Mouse (Mus musculus) heart, embryonic 12.5 days (tissue): Measurements from ENCODE around the gene Bicc1. TPM values are rescaled to one million over a fixed set of nuclear protein-coding genes. Genes with fewer than 3 reads are reported as not detected.
A peak's percentile ranks its signal among the peaks of the same experiment; 100 is the strongest.

Experiments used
- ATAC-seq: fragments of 200-750 bp; cut with Nextera tagmentation; 2 replicates; pipeline ENCODE4 v1.8.0; 2017; ENCODE audit warnings: moderate TSS enrichment, moderate library complexity; ENCODE audit not compliant: insufficient number of reproducible peaks, low FRiP score
- H3K27ac ChIP-seq: fragments of 300-500 bp; sonication (generic); 2 replicates; pipeline ENCODE4 v1.5.1; 2016; ENCODE audit warnings: mild to moderate bottlenecking, moderate library complexity; ENCODE audit not compliant: poor library complexity, severe bottlenecking
- H3K27me3 ChIP-seq: fragments of 300-500 bp; sonication (generic); replicated peaks from 2 replicates; pipeline ENCODE4 v1.6.1; 2016; ENCODE audit warnings: mild to moderate bottlenecking, moderate library complexity
- H3K36me3 ChIP-seq: fragments of 300-500 bp; sonication (generic); 2 replicates; pipeline ENCODE4 v1.6.1; 2016; ENCODE audit warnings: mild to moderate bottlenecking, moderate library complexity
- H3K4me1 ChIP-seq: fragments of 300-500 bp; sonication (generic); replicated peaks from 2 replicates; pipeline ENCODE4 v1.6.1; 2016; ENCODE audit warnings: mild to moderate bottlenecking
- H3K4me2 ChIP-seq: fragments of 300-500 bp; sonication (generic); 2 replicates; pipeline ENCODE4 v1.6.1; 2016; ENCODE audit warnings: mild to moderate bottlenecking, moderate library complexity
- H3K4me3 ChIP-seq: fragments of 300-500 bp; sonication (generic); 2 replicates; pipeline ENCODE4 v1.5.1; 2016; ENCODE audit warnings: mild to moderate bottlenecking
- H3K9ac ChIP-seq: fragments of 300-500 bp; sonication (generic); 2 replicates; pipeline ENCODE4 v1.6.1; 2016; ENCODE audit warnings: mild to moderate bottlenecking, moderate library complexity
- H3K9me3 ChIP-seq: fragments of 300-500 bp; sonication (generic); replicated peaks from 2 replicates; pipeline ENCODE4 v1.6.1; 2016; ENCODE audit warnings: mild to moderate bottlenecking, moderate library complexity
- WGBS: fragments of 180-500 bp; shearing (Covaris S2); methylation state at CpG from one replicate; pipeline ENCODE4 v1.1.7; 2016; 5-methylcytosine and 5-hydroxymethylcytosine counted together
- polyA plus RNA-seq: library from polyadenylated mRNA; unstranded; fragments of >200 nt; fragmentation: Nextera tagmentation; extraction: Ambion mirVana; gene quantifications from 2 replicates; pipeline ENCODE4 v1.2.1, GENCODE M21; 2016

The Bicc1 gene
- polyA plus RNA-seq, 1 experiment from 2014 or later = 21.7 TPM

DNA sequence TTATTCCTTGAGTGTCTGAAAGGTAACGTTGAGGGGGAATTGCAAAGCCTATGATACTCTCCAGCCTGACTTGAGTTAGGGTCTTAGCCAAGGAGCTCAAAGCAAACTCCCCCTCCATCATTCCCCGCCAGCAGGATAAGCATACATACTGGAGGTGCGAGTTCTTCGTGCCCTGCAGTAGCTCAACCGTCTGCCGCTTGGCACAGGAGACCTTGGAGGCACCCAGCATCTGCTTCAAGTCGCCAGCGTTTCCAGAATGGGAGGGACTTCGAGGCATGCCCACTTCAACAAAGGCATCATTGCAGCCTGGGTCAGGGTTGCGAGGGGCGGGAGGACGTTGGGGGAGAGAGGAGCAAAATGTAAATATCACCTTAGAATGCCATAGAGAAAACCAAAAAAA is 214.4 kb downstream of the Bicc1 start:
- H3K27me3 ChIP-seq = no peaks in the 10 kb centered on the region
- H3K36me3 ChIP-seq = peaks cover 25% of the 10 kb centered on the region
- H3K4me1 ChIP-seq = 0 out of 2 replicates have a peak, but pooled peaks cover 14% of the 10 kb centered on the region
- no peaks in the 10 kb centered on the region for H3K9me3 ChIP-seq
- no peak overlapping the region for H3K9ac ChIP-seq
- H3K4me2 ChIP-seq = no peak overlapping the region
- H3K27ac ChIP-seq = no peak overlapping the region
- 85% methylated on average over 12 of the region's 12 CpGs for WGBS
- no peak overlapping the region for H3K4me3 ChIP-seq
- ATAC-seq = no peak

GRCm38 (mm10) chr10:70941623-70942022 is 217.9 kb downstream of the Bicc1 start:
- no peak for ATAC-seq
- Histone ChIP-seq H3K9me3 (peaks cover 6% of the 10 kb centered on the region), H3K27me3 (no peaks in the 10 kb centered on the region), H3K4me3 (no peak overlapping the region), H3K4me2 (no peak overlapping the region), H3K36me3 (peaks cover 30% of the 10 kb centered on the region), H3K27ac (no peak overlapping the region), H3K4me1 (peaks cover 13% of the 10 kb centered on the region; the same call in 1 of the 2 replicates), H3K9ac (no peak overlapping the region)
- 33% methylated on average over 6 of the region's 6 CpGs for WGBS

DNA sequence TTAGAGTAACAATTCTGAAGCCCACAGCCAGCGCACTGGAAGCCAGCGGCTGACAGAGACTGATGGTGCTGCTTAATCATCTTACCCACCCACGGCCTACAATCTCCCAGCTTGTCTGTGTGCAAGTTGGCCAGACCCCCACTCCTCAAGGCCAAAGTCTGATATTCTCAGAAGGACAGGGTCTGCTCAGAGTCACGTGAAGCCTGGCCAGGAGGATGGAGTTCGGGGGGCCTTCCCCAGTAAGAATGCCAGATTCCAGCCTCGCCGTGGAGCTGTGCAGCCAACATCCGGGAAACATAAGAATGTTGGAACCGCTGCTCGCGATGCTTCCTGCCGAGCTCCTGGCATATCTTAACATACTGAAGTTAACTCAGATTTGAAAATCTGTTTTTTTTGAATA is 219.7 kb downstream of the Bicc1 start:
- H3K27me3 ChIP-seq = no peaks in the 10 kb centered on the region
- H3K9ac ChIP-seq = no peak overlapping the region
- H3K4me3 ChIP-seq = no peak overlapping the region
- no peak overlapping the region for H3K4me2 ChIP-seq
- WGBS = 56% methylated on average over 12 of the region's 12 CpGs
- peaks cover 14% of the 10 kb centered on the region for H3K9me3 ChIP-seq
- ATAC-seq = peak; percentile 54
- H3K36me3 ChIP-seq = peaks cover 38% of the 10 kb centered on the region
- peaks cover 13% of the 10 kb centered on the region; the same call in 1 of the 2 replicates for H3K4me1 ChIP-seq
- peak overlapping the region; percentile 63; the same call in 1 of the 2 replicates for H3K27ac ChIP-seq

GRCm38 (mm10) chr10:70937450-70937849 is 222.1 kb downstream of the Bicc1 start:
- no peak overlapping the region for H3K4me2 ChIP-seq
- no peak for ATAC-seq
- H3K27me3 ChIP-seq = no peaks in the 10 kb centered on the region
- peaks cover 46% of the 10 kb centered on the region for H3K36me3 ChIP-seq
- 72% methylated on average over 6 of the region's 6 CpGs for WGBS
- H3K9me3 ChIP-seq = peaks cover 24% of the 10 kb centered on the region
- H3K9ac ChIP-seq = no peak overlapping the region
- H3K27ac ChIP-seq = no peak overlapping the region
- H3K4me1 ChIP-seq = peaks cover 13% of the 10 kb centered on the region; the same call in 1 of the 2 replicates
- no peak overlapping the region for H3K4me3 ChIP-seq

DNA sequence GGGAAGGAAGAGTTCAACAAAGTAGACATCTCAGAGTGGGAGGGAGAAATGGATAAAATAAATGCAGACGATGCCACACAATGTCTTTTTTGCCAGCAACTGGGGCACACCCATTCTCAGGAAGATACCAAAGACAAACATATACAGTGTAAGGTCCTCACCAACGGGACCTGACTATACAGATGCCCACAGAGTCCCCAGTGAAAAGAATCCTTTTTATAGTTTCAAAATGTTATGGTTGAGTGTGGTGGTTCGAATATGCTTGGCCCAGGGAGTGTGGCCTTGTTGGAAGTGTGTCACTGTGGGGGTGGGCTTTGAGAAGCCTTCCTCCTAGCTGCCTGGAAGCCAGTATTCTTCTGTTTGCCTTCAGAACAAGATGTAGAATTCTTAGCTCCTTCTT is 223.5 kb downstream of the Bicc1 start:
- Histone ChIP-seq H3K9me3 (peaks cover 24% of the 10 kb centered on the region), H3K4me3 (no peak overlapping the region), H3K4me1 (peaks cover 7% of the 10 kb centered on the region; the same call in 1 of the 2 replicates), H3K27ac (no peak overlapping the region), H3K27me3 (no peaks in the 10 kb centered on the region), H3K4me2 (no peak overlapping the region), H3K9ac (no peak overlapping the region), H3K36me3 (peaks cover 52% of the 10 kb centered on the region)
- 77% methylated on average over 3 of the region's 3 CpGs for WGBS
- ATAC-seq = no peak

GRCm38 (mm10) chr10:70926126-70926525 is 233.4 kb downstream of the Bicc1 start:
- Histone ChIP-seq H3K9me3 (no peaks in the 10 kb centered on the region), H3K27me3 (no peaks in the 10 kb centered on the region), H3K4me3 (no peak overlapping the region), H3K27ac (no peak overlapping the region), H3K36me3 (peaks cover 37% of the 10 kb centered on the region), H3K4me1 (no peaks in the 10 kb centered on the region), H3K4me2 (no peak overlapping the region), H3K9ac (no peak overlapping the region)
- WGBS = 72% methylated on average over 4 of the region's 4 CpGs
- ATAC-seq = no peak

DNA sequence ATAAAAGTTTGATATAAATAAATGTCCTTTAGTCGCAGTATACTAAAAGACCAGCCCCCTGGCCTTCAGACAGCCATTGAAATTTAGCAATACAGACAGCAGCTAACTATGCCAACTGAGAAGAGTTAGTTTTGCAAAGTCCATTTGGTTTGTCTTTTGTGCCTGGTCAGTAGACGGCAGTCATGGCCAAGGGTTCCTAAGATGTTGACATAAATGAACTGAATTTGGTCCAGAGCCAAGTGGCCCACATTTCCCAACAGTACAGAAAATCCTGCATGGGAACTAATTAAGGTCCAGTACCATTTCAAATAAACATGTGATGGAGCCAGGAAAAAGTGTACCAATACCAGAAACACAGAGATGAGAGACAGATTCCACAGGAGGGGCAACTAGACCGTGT is 235.2 kb downstream of the Bicc1 start:
- WGBS = 79% methylated on average over 3 of the region's 3 CpGs

GRCm38 (mm10) chr10:70923936-70924335 is 235.6 kb downstream of the Bicc1 start:
- Histone ChIP-seq H3K9ac (no peak overlapping the region), H3K9me3 (no peaks in the 10 kb centered on the region), H3K27ac (no peak overlapping the region), H3K36me3 (peaks cover 19% of the 10 kb centered on the region), H3K4me1 (no peaks in the 10 kb centered on the region; the same call in 1 of the 2 replicates), H3K4me2 (no peak overlapping the region), H3K27me3 (no peaks in the 10 kb centered on the region), H3K4me3 (no peak overlapping the region)
- ATAC-seq = no peak
- WGBS = 86% methylated on average over 3 of the region's 3 CpGs

More for the DNA sequence above, 235.2 kb downstream of the Bicc1 start:
- Histone ChIP-seq H3K9me3 (no peaks in the 10 kb centered on the region), H3K36me3 (peaks cover 22% of the 10 kb centered on the region), H3K4me3 (no peak overlapping the region), H3K4me1 (no peaks in the 10 kb centered on the region; the same call in 1 of the 2 replicates), H3K27me3 (no peaks in the 10 kb centered on the region), H3K27ac (no peak overlapping the region), H3K9ac (no peak overlapping the region), H3K4me2 (no peak overlapping the region)
- no peak for ATAC-seq

DNA sequence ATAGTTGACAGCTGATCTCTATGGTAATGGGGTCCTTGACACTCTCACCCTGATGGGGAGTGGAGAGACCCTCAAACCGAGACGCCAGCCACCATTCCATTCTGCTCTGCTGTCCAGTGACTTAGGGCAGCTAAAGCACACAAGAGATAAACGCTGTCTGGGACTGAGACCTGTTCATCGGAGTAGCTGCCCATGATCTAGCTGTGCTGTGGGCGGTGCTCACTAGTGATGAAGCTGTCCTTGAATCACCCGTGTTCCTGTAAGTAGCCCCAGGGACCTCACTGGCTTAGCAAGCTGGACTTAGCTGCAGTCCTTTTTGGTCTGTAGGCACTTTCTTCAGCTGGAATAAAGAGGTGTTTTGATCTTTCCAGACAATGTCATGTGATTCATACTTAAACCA is 238.0 kb downstream of the Bicc1 start:
- Histone ChIP-seq H3K36me3 (peaks cover 11% of the 10 kb centered on the region), H3K27me3 (no peaks in the 10 kb centered on the region), H3K4me3 (no peak overlapping the region), H3K9ac (no peak overlapping the region), H3K4me2 (no peak overlapping the region), H3K9me3 (peaks cover 4% of the 10 kb centered on the region; the same call in 1 of the 2 replicates), H3K4me1 (no peaks in the 10 kb centered on the region; the same call in 1 of the 2 replicates), H3K27ac (no peak overlapping the region)
- WGBS = 73% methylated on average over 6 of the region's 6 CpGs
- ATAC-seq = no peak

GRCm38 (mm10) chr10:70919851-70920250 is 239.6 kb downstream of the Bicc1 start:
- no peaks in the 10 kb centered on the region for H3K27me3 ChIP-seq
- H3K4me1 ChIP-seq = no peaks in the 10 kb centered on the region; the same call in 1 of the 2 replicates
- H3K9me3 ChIP-seq = peaks cover 4% of the 10 kb centered on the region; the same call in 1 of the 2 replicates
- H3K36me3 ChIP-seq = peaks cover 8% of the 10 kb centered on the region
- WGBS = 73% methylated on average over 1 of the region's 1 CpGs
- no peak overlapping the region for H3K4me3 ChIP-seq
- no peak overlapping the region for H3K4me2 ChIP-seq
- no peak overlapping the region for H3K9ac ChIP-seq
- no peak for ATAC-seq
- no peak overlapping the region for H3K27ac ChIP-seq

GRCm38 (mm10) chr10:70919031-70919663 is 240.4 kb downstream of the Bicc1 start:
- H3K4me3 ChIP-seq = no peak overlapping the region
- H3K27me3 ChIP-seq = no peaks in the 10 kb centered on the region
- no peak for ATAC-seq
- H3K36me3 ChIP-seq = peaks cover 8% of the 10 kb centered on the region
- 51% methylated on average over 13 of the region's 13 CpGs for WGBS
- no peak overlapping the region for H3K27ac ChIP-seq
- no peaks in the 10 kb centered on the region; the same call in 1 of the 2 replicates for H3K4me1 ChIP-seq
- H3K9me3 ChIP-seq = peaks cover 4% of the 10 kb centered on the region; the same call in 1 of the 2 replicates
- H3K4me2 ChIP-seq = peak overlapping the region; percentile 7; the same call in 1 of the 2 replicates
- no peak overlapping the region for H3K9ac ChIP-seq
